Mouse (Mus musculus): ENCODE results near the gene Rab5if. TPM values are rescaled to one million over a fixed set of nuclear protein-coding genes. Genes with fewer than 3 reads are reported as not detected.
"Not testable (repeated sequence)": the region's sequence is repeated elsewhere in the genome, so short reads cannot be mapped to it uniquely, and the experiment has no call there.

The Rab5if gene
- polyA plus RNA-seq, 2 experiments: 80.3 to 164 TPM

DNA sequence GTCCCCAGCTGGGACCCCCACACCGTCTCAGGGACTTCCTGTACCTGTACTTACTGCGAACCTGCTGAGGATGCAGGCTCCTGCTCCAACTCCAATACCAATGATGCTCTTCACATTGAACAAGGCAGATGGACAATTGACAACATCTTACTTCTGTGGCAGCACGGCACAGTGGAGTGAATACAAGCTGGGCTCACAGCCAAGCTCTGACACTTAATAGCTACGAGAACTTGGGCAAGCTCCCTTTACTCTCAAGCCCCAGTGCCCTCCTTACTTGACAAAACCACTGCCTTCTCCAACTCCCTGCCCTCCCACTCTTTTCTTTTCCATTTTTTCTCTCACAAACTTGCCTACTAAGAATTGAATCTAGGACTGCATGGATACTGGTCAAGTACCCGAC lies 50.3 kb downstream of the Rab5if start:
- H3K4me2 ChIP-seq (ENCODE audit: low read depth): no peak overlapping the region
- WGBS (ENCODE audit: insufficient replicate concordance): 57% methylated on average over 5 of the region's 5 CpGs
- H3K36me3 ChIP-seq (replicated peaks; ENCODE audit: control insufficient read depth, insufficient read depth, low read depth): no peaks in the 10 kb centered on the region
- no peaks in the 10 kb centered on the region for H3K27me3 ChIP-seq (ENCODE audit: control insufficient read depth, insufficient read depth, low read length)
- no peaks in the 10 kb centered on the region for H3K9me3 ChIP-seq (ENCODE audit: control insufficient read depth, low read length)
- no peak overlapping the region for H3K27ac ChIP-seq
- no peak overlapping the region for H3K4me3 ChIP-seq (ENCODE audit: insufficient read depth in 1 of 2, low read depth in 2 of 2, low read length in 2 of 2)
- no peak for TF ChIP-seq CTCF (IDR thresholded peaks at IDR 0.05; ENCODE audit: low read depth)
- no peak for TF ChIP-seq EP300 (IDR thresholded peaks at IDR 0.05; ENCODE audit: low read depth)
- DNase-seq (ENCODE audit: low read depth in 3 of 3, low spot score in 3 of 3) (no peak), ATAC-seq (ENCODE audit: insufficient read depth) (no peak)
- peaks cover 0 to 3% of the 10 kb centered on the region in 2 experiments; a peak in 1 of 4 replicates for H3K4me1 ChIP-seq (replicated peaks; ENCODE audit: control insufficient read depth in 2 of 2, insufficient read depth in 2 of 2, low read length in 1 of 2)
- H3K9ac ChIP-seq (replicated peaks): no peak overlapping the region

DNA sequence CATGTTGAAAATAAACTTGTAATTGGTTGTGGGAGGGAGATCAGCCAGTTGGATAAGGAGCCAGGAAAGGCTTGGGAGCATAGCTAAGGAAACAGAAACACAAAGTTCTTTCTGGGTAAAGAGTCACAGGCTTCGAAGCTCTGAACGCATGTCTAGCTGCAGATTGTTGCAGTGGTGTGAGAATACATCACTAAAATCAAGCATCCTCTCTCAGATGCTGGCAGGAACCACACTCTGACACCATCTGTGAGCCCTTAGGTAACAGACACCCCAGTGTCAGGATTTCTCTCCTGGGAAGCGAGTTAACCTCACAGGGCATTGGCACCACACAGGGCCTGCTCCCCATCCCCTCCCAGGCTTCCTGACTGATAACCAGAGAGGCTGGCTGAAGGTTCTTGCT lies 52.6 kb downstream of the Rab5if start:
- TF ChIP-seq CTCF (IDR thresholded peaks at IDR 0.05; ENCODE audit: low read depth) (no peak), EP300 (IDR thresholded peaks at IDR 0.05; ENCODE audit: low read depth) (no peak)
- H3K4me3 ChIP-seq (ENCODE audit: insufficient read depth in 1 of 2, low read depth in 2 of 2, low read length in 2 of 2): no peak overlapping the region
- peaks cover 0 to 11% of the 10 kb centered on the region in 2 experiments; a peak in 2 of 4 replicates for H3K4me1 ChIP-seq (replicated peaks; ENCODE audit: control insufficient read depth in 2 of 2, insufficient read depth in 2 of 2, low read length in 1 of 2)
- no peaks in the 10 kb centered on the region for H3K9me3 ChIP-seq (ENCODE audit: control insufficient read depth, low read length)
- no peak for DNase-seq (ENCODE audit: low read depth in 3 of 3, low spot score in 3 of 3)
- ATAC-seq (ENCODE audit: insufficient read depth): no peak
- no peak overlapping the region for H3K27ac ChIP-seq
- no peaks in the 10 kb centered on the region for H3K27me3 ChIP-seq (ENCODE audit: control insufficient read depth, insufficient read depth, low read length)
- no peak overlapping the region for H3K9ac ChIP-seq (replicated peaks)
- no peaks in the 10 kb centered on the region for H3K36me3 ChIP-seq (replicated peaks; ENCODE audit: control insufficient read depth, insufficient read depth, low read depth)
- 45% methylated on average over 3 of the region's 3 CpGs for WGBS (ENCODE audit: insufficient replicate concordance)
- no peak overlapping the region for H3K4me2 ChIP-seq (ENCODE audit: low read depth)

DNA sequence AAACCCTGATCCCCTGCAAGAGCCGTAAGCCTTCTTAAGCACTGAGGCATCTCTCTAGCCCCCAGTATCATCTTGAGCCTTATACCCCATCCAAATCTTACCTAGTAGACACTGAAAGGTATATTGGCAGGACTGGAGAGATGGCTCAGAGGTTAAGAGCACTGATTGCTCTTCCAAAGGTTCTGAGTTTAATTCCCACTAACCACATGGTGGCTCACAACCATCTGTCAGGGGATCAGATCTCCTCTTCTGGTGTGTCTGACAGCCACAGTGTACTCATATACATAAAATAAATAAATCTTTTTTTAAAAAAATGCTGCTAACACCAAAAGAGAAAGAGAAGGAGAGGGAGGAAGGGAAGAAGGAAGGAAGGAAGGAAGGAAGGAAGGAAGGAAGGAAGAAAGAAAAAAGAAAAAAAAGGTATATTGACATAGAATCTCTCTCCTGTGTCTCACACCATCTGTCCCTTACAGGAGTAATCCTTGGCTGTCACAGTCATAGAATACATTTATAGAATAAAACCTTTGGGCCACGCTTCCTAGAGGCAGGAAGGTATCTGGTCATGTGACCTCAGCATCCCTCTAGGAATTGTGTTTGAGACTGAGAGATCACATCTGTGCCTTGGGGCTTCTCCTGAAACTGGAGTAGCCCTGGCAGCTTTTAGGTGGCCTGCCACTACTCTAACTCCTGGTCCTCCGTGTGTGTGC lies 53.6 kb downstream of the Rab5if start:
- no peaks in the 10 kb centered on the region for H3K36me3 ChIP-seq (replicated peaks; ENCODE audit: control insufficient read depth, insufficient read depth, low read depth)
- no peak for DNase-seq (ENCODE audit: low read depth in 3 of 3, low spot score in 3 of 3)
- WGBS (ENCODE audit: insufficient replicate concordance): 88% methylated on average over 3 of the region's 3 CpGs
- H3K9me3 ChIP-seq (ENCODE audit: control insufficient read depth, low read length): no peaks in the 10 kb centered on the region
- peaks cover 0 to 11% of the 10 kb centered on the region in 2 experiments; a peak in 2 of 4 replicates for H3K4me1 ChIP-seq (replicated peaks; ENCODE audit: control insufficient read depth in 2 of 2, insufficient read depth in 2 of 2, low read length in 1 of 2)
- TF ChIP-seq EP300 (IDR thresholded peaks at IDR 0.05; ENCODE audit: low read depth) (no peak), CTCF (IDR thresholded peaks at IDR 0.05; ENCODE audit: low read depth) (no peak)
- no peak overlapping the region for H3K27ac ChIP-seq
- H3K27me3 ChIP-seq (ENCODE audit: control insufficient read depth, insufficient read depth, low read length): no peaks in the 10 kb centered on the region
- H3K9ac ChIP-seq (replicated peaks): no peak overlapping the region
- no peak overlapping the region for H3K4me3 ChIP-seq (ENCODE audit: insufficient read depth in 1 of 2, low read depth in 2 of 2, low read length in 2 of 2)
- H3K4me2 ChIP-seq (ENCODE audit: low read depth): no peak overlapping the region
- ATAC-seq (ENCODE audit: insufficient read depth): no peak

DNA sequence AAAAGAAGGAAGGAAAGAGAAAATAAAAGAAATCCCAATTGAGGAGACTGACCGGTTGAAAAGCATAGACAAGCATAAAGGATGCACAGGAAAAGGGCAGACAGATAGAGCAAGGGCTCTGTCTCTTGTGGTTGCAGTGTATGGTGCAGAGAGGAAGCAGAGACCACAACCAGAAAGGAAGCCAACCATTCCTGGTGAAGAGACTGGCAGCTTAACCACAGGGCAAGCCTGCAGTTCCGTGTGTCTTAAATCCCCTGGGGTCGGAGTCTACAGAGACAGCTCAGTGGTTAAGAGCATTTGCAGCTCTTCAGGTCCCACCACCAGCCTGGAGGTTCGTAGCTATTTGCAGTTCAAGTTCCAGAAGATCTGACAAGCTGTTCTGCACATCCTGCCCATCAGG lies 55.6 kb downstream of the Rab5if start:
- ATAC-seq (ENCODE audit: insufficient read depth) (no peak), DNase-seq (ENCODE audit: low read depth in 3 of 3, low spot score in 3 of 3) (no peak)

DNA sequence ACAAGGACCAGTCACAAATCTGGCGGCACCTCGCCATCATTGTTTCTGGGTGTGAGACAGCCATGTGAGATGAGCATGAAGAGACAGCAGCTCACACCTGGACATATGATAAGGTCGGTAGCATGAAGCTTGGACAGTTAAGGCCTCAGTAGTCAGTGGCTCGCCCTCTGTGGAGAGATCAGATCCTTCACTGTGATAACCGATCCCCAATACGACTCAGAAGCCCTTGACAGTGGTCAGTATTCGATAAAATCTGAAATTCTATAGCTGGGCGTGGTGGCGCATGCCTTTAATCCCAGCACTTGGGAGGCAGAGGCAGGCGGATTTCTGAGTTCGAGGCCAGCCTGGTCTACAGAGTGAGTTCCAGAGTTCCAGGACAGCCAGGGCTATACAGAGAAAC lies 56.3 kb downstream of the Rab5if start:
- H3K4me2 ChIP-seq (ENCODE audit: low read depth); ATAC-seq (ENCODE audit: insufficient read depth); H3K9me3 ChIP-seq (ENCODE audit: control insufficient read depth, low read length); H3K27ac ChIP-seq; H3K36me3 ChIP-seq (replicated peaks; ENCODE audit: control insufficient read depth, insufficient read depth, low read depth); H3K4me3 ChIP-seq (ENCODE audit: insufficient read depth in 1 of 2, low read depth in 2 of 2, low read length in 2 of 2); DNase-seq (ENCODE audit: low read depth in 3 of 3, low spot score in 3 of 3); H3K27me3 ChIP-seq (ENCODE audit: control insufficient read depth, insufficient read depth, low read length); H3K9ac ChIP-seq (replicated peaks): not testable (repeated sequence)
- H3K4me1 ChIP-seq (replicated peaks; ENCODE audit: control insufficient read depth in 2 of 2, insufficient read depth in 2 of 2, low read length in 1 of 2): peaks cover 13 to 26% of the 10 kb centered on the region in 2 experiments
- 53% methylated on average over 11 of the region's 11 CpGs for WGBS (ENCODE audit: insufficient replicate concordance)

More for the DNA sequence above, 55.6 kb downstream of the Rab5if start:
- Histone ChIP-seq H3K27ac (no peak overlapping the region), H3K27me3 (ENCODE audit: control insufficient read depth, insufficient read depth, low read length) (no peaks in the 10 kb centered on the region), H3K9ac (replicated peaks) (no peak overlapping the region), H3K9me3 (ENCODE audit: control insufficient read depth, low read length) (no peaks in the 10 kb centered on the region), H3K36me3 (replicated peaks; ENCODE audit: control insufficient read depth, insufficient read depth, low read depth) (no peaks in the 10 kb centered on the region), H3K4me2 (ENCODE audit: low read depth) (no peak overlapping the region), H3K4me1 (replicated peaks; ENCODE audit: control insufficient read depth in 2 of 2, insufficient read depth in 2 of 2, low read length in 1 of 2) (peaks cover 9 to 21% of the 10 kb centered on the region in 2 experiments), H3K4me3 (ENCODE audit: insufficient read depth in 1 of 2, low read depth in 2 of 2, low read length in 2 of 2) (no peak overlapping the region)
- WGBS (ENCODE audit: insufficient replicate concordance): 9% methylated on average over 4 of the region's 4 CpGs
- TF ChIP-seq CTCF (IDR thresholded peaks at IDR 0.05; ENCODE audit: low read depth) (no peak), EP300 (IDR thresholded peaks at IDR 0.05; ENCODE audit: low read depth) (no peak)
